Mouse (Mus musculus) olfactory bulb, adult 2 months (tissue): ENCODE measurements around the gene Ankrd9. TPM values are rescaled to one million over a fixed set of nuclear protein-coding genes. Genes with fewer than 3 reads are reported as not detected.
A peak's percentile ranks its signal among the peaks of the same experiment; 100 is the strongest.

Experiments used
- H3K27ac ChIP-seq: fragments of 200-500 bp; 2 replicates; pipeline ENCODE4 v1.5.1; 2012; ENCODE audit warnings: low read depth, low read length; ENCODE audit not compliant: insufficient read depth
- H3K4me1 ChIP-seq: fragments of 200-500 bp; 2 replicates; pipeline ENCODE4 v1.6.1; 2012; ENCODE audit warnings: low read length; ENCODE audit not compliant: control insufficient read depth, insufficient read depth
- H3K4me3 ChIP-seq: fragments of 200-500 bp; 2 replicates; pipeline ENCODE4 v1.5.1; 2012; ENCODE audit warnings: mild to moderate bottlenecking, low read depth, low read length, moderate library complexity; ENCODE audit not compliant: insufficient read depth
- CTCF ChIP-seq: fragments of 200-500 bp; IDR thresholded peaks from 2 replicates; pipeline ENCODE4 v1.5.1; 2012; ENCODE audit warnings: low read depth, mild to moderate bottlenecking, low read length, moderate library complexity; ENCODE audit not compliant: insufficient read depth
- POLR2A ChIP-seq: fragments of 200-500 bp; IDR thresholded peaks from 2 replicates; pipeline ENCODE4 v1.6.1; 2012; ENCODE audit warnings: mild to moderate bottlenecking, low read depth, low read length, moderate library complexity; ENCODE audit not compliant: insufficient read depth
- WGBS: fragments of 180-500 bp; shearing (Covaris S2); methylation state at CpG from one replicate; pipeline ENCODE4 v1.1.7; 2018; 5-methylcytosine and 5-hydroxymethylcytosine counted together
- polyA plus RNA-seq: library from polyadenylated mRNA; stranded (reverse); fragments of >200 nt; gene quantifications from 2 replicates; pipeline ENCODE4 v1.2.4, GENCODE M21; 2012; ENCODE audit warnings: low replicate concordance; ENCODE audit not compliant: missing spikeins, insufficient read depth, insufficient read length

Gene Ankrd9
- not detected in 2 replicates for polyA plus RNA-seq

DNA sequence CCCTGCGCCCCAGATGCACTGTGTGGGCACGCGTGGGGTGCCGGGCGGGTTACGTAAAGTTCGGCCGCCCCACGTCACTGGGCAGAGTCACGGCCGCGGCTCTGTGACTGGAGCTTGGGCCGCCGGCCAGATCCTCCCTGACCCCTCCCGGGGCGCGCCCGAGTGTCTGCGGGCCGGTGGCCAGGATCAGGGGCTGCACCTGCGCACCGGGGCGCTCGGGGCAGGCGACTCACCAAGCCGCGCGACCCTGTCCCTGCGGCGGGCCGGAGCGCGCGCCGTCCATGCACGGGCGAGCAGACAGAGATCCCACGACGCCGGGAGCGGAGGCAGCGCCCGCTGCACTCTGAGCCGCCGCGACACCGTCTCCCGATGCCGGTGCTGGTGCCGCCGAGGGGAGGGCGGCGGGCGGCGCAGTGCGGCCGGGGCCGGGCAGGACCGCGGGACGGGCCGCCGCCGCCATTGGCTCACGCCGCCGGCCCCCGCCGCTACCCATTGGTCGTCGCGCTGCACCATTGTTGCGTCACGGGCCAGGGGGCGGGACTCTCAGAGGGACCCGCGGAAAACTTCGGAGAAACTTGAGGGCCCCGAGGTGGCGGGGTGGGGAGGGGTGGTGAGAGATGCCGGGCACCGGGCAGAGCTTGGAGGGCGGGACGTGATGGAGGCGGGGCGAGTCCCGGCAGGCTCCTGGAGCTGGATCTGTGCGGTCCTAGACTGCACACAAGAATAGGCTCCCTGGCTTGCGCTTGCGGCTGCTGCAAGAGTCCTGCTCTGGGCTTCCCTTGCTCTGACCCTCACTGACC is at the start of gene Ankrd9:
Gene Ankrd9, minus strand, starts transcription at position 434 of the 800 bp plus-strand sequence.
- TF ChIP-seq POLR2A (peak; percentile 61; the same call in 1 of the 2 replicates), CTCF (no peak)
- under 1% methylated on average over 89 of the region's 90 CpGs for WGBS
- H3K4me3 ChIP-seq = peak within 1 kb of the TSS; percentile 92
- peak within 1 kb of the TSS; percentile 60; the same call in 1 of the 2 replicates for H3K27ac ChIP-seq
- peaks cover 22% of the 10 kb centered on the region for H3K4me1 ChIP-seq

DNA sequence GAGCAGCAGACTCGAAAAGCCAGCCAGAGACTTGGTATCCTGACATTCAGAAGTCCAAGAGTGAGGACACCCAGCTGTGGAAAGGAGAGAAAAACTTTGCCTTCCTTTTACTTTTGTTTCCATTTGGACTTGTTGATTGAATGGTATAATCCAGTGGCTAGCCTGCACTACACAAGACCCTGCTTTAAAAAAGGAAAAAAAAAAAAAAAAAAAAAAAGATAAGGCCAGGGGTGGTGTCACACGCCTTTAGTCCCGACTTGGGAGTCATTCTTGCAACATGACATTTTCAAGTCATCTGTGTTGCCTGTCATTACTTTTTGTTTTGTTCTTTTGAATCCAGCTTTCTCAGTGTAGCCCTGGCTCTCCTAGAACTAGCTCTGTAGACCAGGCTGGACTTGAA is 42.7 kb upstream of the Ankrd9 start:
- 73% methylated on average over 3 of the region's 3 CpGs for WGBS
- no peaks in the 10 kb centered on the region for H3K4me1 ChIP-seq
- TF ChIP-seq CTCF (no peak), POLR2A (no peak)
- no peak overlapping the region for H3K4me3 ChIP-seq
- H3K27ac ChIP-seq = no peak overlapping the region

DNA sequence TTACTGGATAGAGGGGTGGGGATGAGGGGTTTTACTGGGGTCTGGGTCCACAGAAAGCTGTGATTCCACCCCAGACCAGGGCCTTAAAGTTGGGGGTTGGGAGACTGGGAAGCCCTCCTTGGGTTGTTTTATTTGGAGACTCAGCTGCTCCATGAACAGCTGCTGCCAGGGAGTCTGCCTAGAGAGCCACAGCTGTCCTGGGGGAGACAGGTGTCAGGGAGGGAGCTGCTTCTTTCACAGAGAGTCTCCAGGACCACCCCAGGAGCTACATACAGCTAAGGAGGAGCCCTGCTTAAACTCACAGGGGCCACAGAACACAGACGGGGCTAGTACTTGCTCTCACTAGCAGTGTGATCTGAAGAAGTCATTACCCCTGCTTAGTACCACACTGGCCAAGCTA is 42.3 kb upstream of the Ankrd9 start:
- H3K27ac ChIP-seq = no peak overlapping the region
- no peak overlapping the region for H3K4me3 ChIP-seq
- 38% methylated on average over 1 of the region's 1 CpGs for WGBS
- no peaks in the 10 kb centered on the region for H3K4me1 ChIP-seq
- TF ChIP-seq POLR2A (no peak), CTCF (no peak)

DNA sequence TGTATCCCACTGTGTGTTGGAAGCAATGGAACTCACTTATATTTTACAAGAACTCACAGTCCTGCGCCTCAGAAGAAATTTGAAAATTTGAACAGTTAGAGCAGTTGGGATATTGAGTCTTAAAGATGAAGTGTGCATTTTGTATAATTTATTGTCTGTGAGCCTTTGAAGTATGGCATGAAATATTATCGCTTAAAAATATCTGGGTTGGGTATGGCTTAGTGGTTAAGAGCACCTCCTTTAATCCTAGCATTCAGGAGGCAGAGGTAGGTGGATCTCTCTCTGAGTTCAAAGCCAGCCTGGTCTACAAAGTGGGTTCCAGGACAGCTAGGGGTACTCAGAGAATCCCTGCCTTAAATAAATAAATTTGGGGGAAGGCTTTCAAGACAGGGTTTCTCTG is 40.2 kb upstream of the Ankrd9 start:
- 94% methylated on average over 2 of the region's 2 CpGs for WGBS
- Histone ChIP-seq H3K27ac (no peak overlapping the region), H3K4me1 (0 out of 2 replicates have a peak, but pooled peaks cover 2% of the 10 kb centered on the region), H3K4me3 (no peak overlapping the region)
- TF ChIP-seq POLR2A = no peak

DNA sequence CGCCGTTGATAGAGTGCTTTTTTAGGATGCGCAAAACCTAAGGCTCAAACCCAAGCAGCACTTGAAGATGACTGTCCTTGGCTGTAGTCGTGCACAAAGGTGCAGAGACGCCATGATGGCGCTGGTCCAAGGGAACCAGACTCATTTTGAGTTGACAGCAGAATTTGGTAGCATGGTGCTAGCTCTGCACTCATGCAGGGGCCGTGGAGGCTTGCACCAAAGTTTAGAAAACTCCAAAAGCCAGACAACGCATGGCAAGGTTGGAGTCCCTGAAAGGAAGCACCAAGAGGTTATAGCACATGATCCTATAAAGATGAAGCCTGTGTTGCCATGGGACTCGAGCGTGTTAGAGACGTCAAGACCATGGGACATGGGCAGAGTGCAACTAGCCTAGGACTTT is 39.2 kb upstream of the Ankrd9 start:
- Histone ChIP-seq H3K4me1 (0 out of 2 replicates have a peak, but pooled peaks cover 2% of the 10 kb centered on the region), H3K4me3 (no peak overlapping the region), H3K27ac (no peak overlapping the region)
- 93% methylated on average over 11 of the region's 11 CpGs for WGBS
- TF ChIP-seq POLR2A = no peak
- no peak for TF ChIP-seq CTCF

DNA sequence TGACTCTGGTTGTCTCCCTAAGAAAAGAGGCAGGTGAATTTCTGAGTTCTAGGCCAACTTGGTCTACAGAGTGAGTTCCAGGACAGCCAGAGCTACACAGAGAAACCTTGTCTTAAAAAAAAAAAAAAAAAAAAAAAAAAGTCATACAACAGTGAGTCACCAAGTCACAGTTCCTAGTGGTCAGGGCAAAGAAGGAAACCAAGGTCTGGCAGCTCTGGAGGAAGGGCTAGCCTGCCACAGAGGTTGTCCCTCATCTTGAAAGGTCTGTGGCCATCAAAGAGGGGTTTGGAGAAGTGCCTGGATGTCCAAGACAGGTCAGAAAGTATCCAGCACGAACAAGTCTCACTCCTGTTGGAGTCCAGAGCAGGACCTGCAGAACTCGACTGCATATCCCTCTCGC is 38.0 kb upstream of the Ankrd9 start:
- no peak for TF ChIP-seq CTCF
- no peak for TF ChIP-seq POLR2A
- 85% methylated on average over 3 of the region's 3 CpGs for WGBS
- Histone ChIP-seq H3K4me1 (0 out of 2 replicates have a peak, but pooled peaks cover 2% of the 10 kb centered on the region), H3K27ac (no peak overlapping the region), H3K4me3 (no peak overlapping the region)

DNA sequence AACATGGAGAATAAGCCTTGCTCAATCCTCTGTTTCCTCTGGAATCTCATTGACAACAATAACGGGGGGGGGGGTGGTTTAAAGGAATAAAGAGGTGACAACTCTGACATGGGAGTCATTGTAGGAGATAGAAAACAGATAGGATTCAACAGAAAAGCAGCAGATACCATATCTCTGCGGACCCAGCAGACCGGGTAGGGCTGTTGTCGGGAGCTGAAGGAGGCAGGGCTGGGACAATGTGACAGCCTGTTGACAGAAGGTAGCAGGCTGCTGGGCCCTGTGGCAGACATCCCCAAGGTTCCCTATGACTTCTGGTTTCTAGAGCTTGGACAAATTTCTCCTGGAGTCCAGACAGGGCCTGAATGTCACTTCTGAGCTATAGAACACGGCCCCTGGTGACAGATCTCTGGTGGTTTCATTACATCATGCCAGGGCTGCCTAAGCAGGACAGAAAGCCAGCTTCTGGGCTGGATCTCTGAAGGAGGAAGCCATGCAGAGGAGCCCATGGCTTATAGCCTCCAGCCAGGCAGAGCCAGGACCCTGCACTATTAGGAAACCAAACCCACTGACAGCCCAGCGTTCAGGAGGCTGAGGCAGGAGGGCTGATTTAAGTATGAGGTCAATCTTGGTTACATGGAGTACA is 30.9 kb upstream of the Ankrd9 start:
- H3K4me3 ChIP-seq = no peak overlapping the region
- H3K27ac ChIP-seq = no peak overlapping the region
- 89% methylated on average over 6 of the region's 6 CpGs for WGBS
- no peak for TF ChIP-seq POLR2A
- TF ChIP-seq CTCF = no peak
- peaks cover 22% of the 10 kb centered on the region for H3K4me1 ChIP-seq

DNA sequence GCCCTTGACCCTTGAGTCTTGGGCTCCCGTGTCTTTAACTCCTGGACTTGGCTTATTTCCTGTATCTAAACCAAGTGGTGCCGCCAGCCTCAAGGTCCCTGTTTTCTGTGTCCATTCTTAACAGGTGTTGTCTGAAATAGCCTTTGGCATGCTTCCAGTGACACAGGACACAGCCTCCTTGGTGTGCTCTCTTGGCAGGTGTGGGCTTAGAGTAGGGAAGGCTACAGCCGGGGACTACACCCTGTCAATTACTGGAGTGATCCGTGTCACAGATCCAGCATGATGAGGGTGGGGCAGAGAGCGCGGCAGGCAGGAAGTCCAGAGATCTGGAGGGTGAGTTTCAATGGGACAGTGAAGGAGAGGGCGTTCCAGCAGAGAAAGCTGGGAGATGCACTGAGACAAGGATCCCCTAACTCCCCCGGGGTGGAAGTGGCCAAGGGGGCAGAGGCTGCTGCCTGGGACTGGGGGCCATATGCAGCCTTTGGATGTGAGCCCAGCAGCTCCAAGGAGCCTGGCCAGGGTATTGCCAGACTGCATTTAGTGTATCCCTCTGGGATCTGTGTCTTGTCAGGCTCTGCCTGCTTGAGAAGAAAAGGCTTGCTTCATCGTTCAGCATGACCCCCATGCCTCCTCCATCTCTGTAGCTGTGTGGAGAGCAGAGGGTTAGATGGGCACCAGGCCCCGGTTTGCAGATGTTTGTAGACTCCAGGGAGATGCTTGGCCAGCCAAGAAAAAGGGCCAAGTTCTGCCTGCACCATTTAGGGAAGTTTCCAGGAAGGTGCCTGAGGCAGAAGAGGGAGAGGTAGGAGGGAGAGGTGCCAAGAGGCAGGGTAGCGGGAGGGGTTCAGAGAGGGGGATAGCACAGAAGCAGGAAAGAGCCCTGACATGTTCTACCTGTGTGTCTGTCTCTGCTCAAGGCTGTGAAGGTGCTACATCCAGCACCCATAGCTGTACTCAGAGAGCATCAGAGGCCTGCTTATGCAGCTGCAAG is 30.0 kb upstream of the Ankrd9 start:
- Histone ChIP-seq H3K4me3 (no peak overlapping the region), H3K4me1 (peaks cover 22% of the 10 kb centered on the region), H3K27ac (no peak overlapping the region)
- no peak for TF ChIP-seq CTCF
- 65% methylated on average over 11 of the region's 11 CpGs for WGBS
